Mouse (Mus musculus) MEL (cell line): Measurements from ENCODE around the gene Fam20c. TPM values are rescaled to one million over a fixed set of nuclear protein-coding genes. Genes with fewer than 3 reads are reported as not detected.

ENCODE experiments used
- DNase-seq: peaks from one replicate; pipeline ENCODE4 v3.0.0; 2011; ENCODE audit warnings: low read depth, low spot score
- H3K27ac ChIP-seq: 2 replicates; pipeline ENCODE4 v1.5.1; 2012; ENCODE audit warnings: low read depth, mild to moderate bottlenecking, control low read depth, low read length, moderate library complexity; ENCODE audit not compliant: control insufficient read depth
- H3K27me3 ChIP-seq, 2 experiments: fragments of 150-350 bp in 1 of 2; sonication (generic) in 1 of 2; 2 replicates each; pipeline ENCODE4 v1.6.1; 2012; ENCODE audit warnings: low read length in 2 of 2, mild to moderate bottlenecking in 2 of 2, improper control_type of control experiment in 1 of 2, moderate library complexity in 1 of 2; ENCODE audit not compliant: insufficient read depth in 2 of 2, control insufficient read depth in 1 of 2
- H3K36me3 ChIP-seq, 2 experiments: 2 replicates each; pipeline ENCODE4 v1.6.1; 2012 to 2014; ENCODE audit warnings: low read length in 2 of 2, improper control_type of control experiment in 1 of 2, inconsistent platforms in 1 of 2, mild to moderate bottlenecking in 1 of 2; ENCODE audit not compliant: insufficient read depth in 2 of 2, control insufficient read depth in 1 of 2
- H3K4me1 ChIP-seq, 2 experiments: fragments of 150-350 bp in 1 of 2; sonication (generic) in 1 of 2; 2 replicates each; pipeline ENCODE4 v1.6.1; 2012; ENCODE audit warnings: low read length in 2 of 2, improper control_type of control experiment in 1 of 2, mild to moderate bottlenecking in 1 of 2; ENCODE audit not compliant: insufficient read depth in 2 of 2, control insufficient read depth in 1 of 2
- H3K4me3 ChIP-seq, 2 experiments: fragments of 150-350 bp in 1 of 2; sonication (generic) in 1 of 2; 2 replicates each; pipeline ENCODE4 v1.5.1; 2012; ENCODE audit warnings: low read depth in 2 of 2, low read length in 2 of 2, mild to moderate bottlenecking in 2 of 2, moderate library complexity in 2 of 2, control low read depth in 1 of 2, improper control_type of control experiment in 1 of 2; ENCODE audit not compliant: control insufficient read depth in 1 of 2, insufficient read depth in 1 of 2
- H3K79me2 ChIP-seq: 2 replicates; pipeline ENCODE4 v1.6.1; 2012; ENCODE audit warnings: mild to moderate bottlenecking, low read length, moderate library complexity; ENCODE audit not compliant: control insufficient read depth, poor library complexity, insufficient read depth
- H3K9ac ChIP-seq: 2 replicates; pipeline ENCODE4 v1.6.1; 2012; ENCODE audit warnings: low read depth, mild to moderate bottlenecking, control low read depth, low read length, moderate library complexity; ENCODE audit not compliant: control insufficient read depth, poor library complexity, severe bottlenecking
- H3K9me3 ChIP-seq: fragments of 150-350 bp; sonication (generic); replicated peaks from 2 replicates; pipeline ENCODE4 v1.6.1; 2012; ENCODE audit warnings: mild to moderate bottlenecking, low read length, improper control_type of control experiment, moderate library complexity; ENCODE audit not compliant: insufficient read depth
- BHLHE40 ChIP-seq: IDR thresholded peaks from 2 replicates; pipeline ENCODE4 v1.6.1; 2012; ENCODE audit warnings: low read depth, mild to moderate bottlenecking, inconsistent platforms, low read length, improper control_type of control experiment, borderline replicate concordance
- CHD1 ChIP-seq: IDR thresholded peaks from 2 replicates; pipeline ENCODE4 v1.6.1; 2012; ENCODE audit warnings: low read depth, mild to moderate bottlenecking, inconsistent platforms, low read length, improper control_type of control experiment
- E2F4 ChIP-seq: IDR thresholded peaks from 2 replicates; pipeline ENCODE4 v1.6.1; 2011; ENCODE audit warnings: low read depth, low read length, improper control_type of control experiment, borderline replicate concordance
- EP300 ChIP-seq, 2 experiments: IDR thresholded peaks; 2 replicates each; pipeline ENCODE4 v1.6.1; 2011; ENCODE audit warnings: improper control_type of control experiment in 2 of 2, low read length in 2 of 2, low read depth in 1 of 2, mild to moderate bottlenecking in 1 of 2
- ETS1 ChIP-seq: IDR thresholded peaks from 2 replicates; pipeline ENCODE4 v1.6.1; 2012; ENCODE audit warnings: low read depth, mild to moderate bottlenecking, inconsistent platforms, low read length, improper control_type of control experiment, moderate library complexity
- GABPA ChIP-seq: IDR thresholded peaks from 2 replicates; pipeline ENCODE4 v1.6.1; 2012; ENCODE audit warnings: low read depth, mild to moderate bottlenecking, inconsistent platforms, low read length, improper control_type of control experiment, moderate library complexity
- GATA1 ChIP-seq: IDR thresholded peaks from 2 replicates; pipeline ENCODE4 v1.6.1; 2011; ENCODE audit warnings: low read depth, low read length, improper control_type of control experiment
- HCFC1 ChIP-seq: IDR thresholded peaks from 2 replicates; pipeline ENCODE4 v1.6.1; 2012; ENCODE audit warnings: low read depth, mild to moderate bottlenecking, inconsistent platforms, low read length, improper control_type of control experiment, moderate library complexity
- KAT2A ChIP-seq: conservative IDR thresholded peaks from 2 replicates; pipeline ENCODE4 v1.6.1; 2012; ENCODE audit warnings: low read depth, low read length, improper control_type of control experiment, inconsistent platforms
- MAFK ChIP-seq: IDR thresholded peaks from 2 replicates; pipeline ENCODE4 v1.6.1; 2011; ENCODE audit warnings: low read depth, mild to moderate bottlenecking, low read length, improper control_type of control experiment, borderline replicate concordance
- MAZ ChIP-seq: IDR thresholded peaks from 2 replicates; pipeline ENCODE4 v1.6.1; 2012; ENCODE audit warnings: low read depth, mild to moderate bottlenecking, inconsistent platforms, low read length, improper control_type of control experiment
- MEF2A ChIP-seq: IDR thresholded peaks from 2 replicates; pipeline ENCODE4 v1.6.1; 2014; ENCODE audit warnings: low read depth, mild to moderate bottlenecking, inconsistent platforms, low read length, improper control_type of control experiment; ENCODE audit not compliant: poor library complexity, insufficient replicate concordance, severe bottlenecking; ENCODE audit errors: extremely low read depth
- MXI1 ChIP-seq: IDR thresholded peaks from 2 replicates; pipeline ENCODE4 v1.6.1; 2011; ENCODE audit warnings: mild to moderate bottlenecking, low read depth, low read length, improper control_type of control experiment
- MYB ChIP-seq: IDR thresholded peaks from 2 replicates; pipeline ENCODE4 v1.6.1; 2011; ENCODE audit warnings: mild to moderate bottlenecking, low read depth, low read length, improper control_type of control experiment
- NELFE ChIP-seq: IDR thresholded peaks from 2 replicates; pipeline ENCODE4 v1.6.1; 2011; ENCODE audit warnings: low read depth, low read length, improper control_type of control experiment
- POLR2A ChIP-seq, 2 experiments: IDR thresholded peaks; 2 replicates each; pipeline ENCODE4 v1.6.1; 2011 to 2012; ENCODE audit warnings: low read length in 2 of 2, mild to moderate bottlenecking in 2 of 2, control low read depth in 1 of 2, improper control_type of control experiment in 1 of 2, low read depth in 1 of 2, moderate library complexity in 1 of 2; ENCODE audit not compliant: control insufficient read depth in 1 of 2, insufficient read depth in 1 of 2, poor library complexity in 1 of 2
- POLR2AphosphoS2 ChIP-seq: IDR thresholded peaks from 2 replicates; pipeline ENCODE4 v1.6.1; 2011; ENCODE audit warnings: low read length, improper control_type of control experiment
- POLR2AphosphoS5 ChIP-seq: IDR thresholded peaks from 2 replicates; pipeline ENCODE4 v1.6.1; 2012; ENCODE audit warnings: low read depth, borderline replicate concordance, mild to moderate bottlenecking, inconsistent platforms, low read length, moderate library complexity, mixed read lengths
- RAD21 ChIP-seq: IDR thresholded peaks from 2 replicates; pipeline ENCODE4 v1.6.1; 2011; ENCODE audit warnings: mild to moderate bottlenecking, low read depth, low read length, improper control_type of control experiment
- SIN3A ChIP-seq: IDR thresholded peaks from 2 replicates; pipeline ENCODE4 v1.6.1; 2012; ENCODE audit warnings: low read length, improper control_type of control experiment, inconsistent platforms
- SMC3 ChIP-seq: IDR thresholded peaks from 2 replicates; pipeline ENCODE4 v1.6.1; 2011; ENCODE audit warnings: low read depth, low read length, improper control_type of control experiment
- TCF12 ChIP-seq: IDR thresholded peaks from 2 replicates; pipeline ENCODE4 v1.6.1; 2014; ENCODE audit warnings: low read depth, mild to moderate bottlenecking, inconsistent platforms, low read length, improper control_type of control experiment, moderate library complexity
- UBTF ChIP-seq: IDR thresholded peaks from 2 replicates; pipeline ENCODE4 v1.6.1; 2012; ENCODE audit warnings: low read depth, mild to moderate bottlenecking, inconsistent platforms, low read length, improper control_type of control experiment, moderate library complexity, borderline replicate concordance; ENCODE audit not compliant: insufficient read depth
- USF1 ChIP-seq: IDR thresholded peaks from 2 replicates; pipeline ENCODE4 v1.6.1; 2014; ENCODE audit warnings: low read depth, mild to moderate bottlenecking, inconsistent platforms, low read length, improper control_type of control experiment, moderate library complexity
- ZKSCAN1 ChIP-seq: IDR thresholded peaks from 2 replicates; pipeline ENCODE4 v1.6.1; 2012; ENCODE audit warnings: low read depth, mild to moderate bottlenecking, inconsistent platforms, low read length, improper control_type of control experiment, moderate library complexity
- ZMIZ1 ChIP-seq: IDR thresholded peaks from 2 replicates; pipeline ENCODE4 v1.6.1; 2012; ENCODE audit warnings: low read depth, mild to moderate bottlenecking, inconsistent platforms, low read length, improper control_type of control experiment, moderate library complexity
- ZNF384 ChIP-seq: IDR thresholded peaks from 2 replicates; pipeline ENCODE4 v1.6.1; 2012; ENCODE audit warnings: low read depth, mild to moderate bottlenecking, inconsistent platforms, low read length, improper control_type of control experiment
- polyA plus RNA-seq, 2 experiments: library from polyadenylated mRNA; stranded (reverse) in 1 of 2; unstranded in 1 of 2; fragments of >175 nt in 1 of 2; fragments of >200 nt in 1 of 2; gene quantifications; 2 replicates each; pipeline versions ENCODE4 v1.2.1 to v1.2.4; 2012; ENCODE audit warnings: low replicate concordance in 2 of 2, low read depth in 1 of 2; ENCODE audit not compliant: insufficient read length in 2 of 2, insufficient read depth in 1 of 2, missing spikeins in 1 of 2
- total RNA-seq: library from RNA; depleted of rRNA; stranded (reverse); fragments of 300-350 nt; gene quantifications from 2 replicates; pipeline ENCODE4 v1.2.3, GENCODE M21; 2012

Gene Fam20c
- total and polyA plus RNA-seq, 3 experiments = not detected

- Histone ChIP-seq H3K79me2 (no peaks in the 10 kb centered on the region), H3K27ac (no peak overlapping the region), H3K27me3 (no peaks in the 10 kb centered on the region), H3K9me3 (no peaks in the 10 kb centered on the region), H3K4me1 (no peaks in the 10 kb centered on the region), H3K9ac (no peak overlapping the region), H3K4me3 (no peak overlapping the region), H3K36me3 (no peaks in the 10 kb centered on the region)
- no peak for DNase-seq
- TF ChIP-seq POLR2AphosphoS5 = no peak
- no peak for TF ChIP-seq MXI1
- no peak for TF ChIP-seq NELFE
- no peak for TF ChIP-seq SMC3
- TF ChIP-seq MAFK = no peak
- no peak for TF ChIP-seq RAD21
- no peak for TF ChIP-seq E2F4
- TF ChIP-seq MAZ = no peak
- TF ChIP-seq KAT2A = no peak
- no peak for TF ChIP-seq SIN3A
- TF ChIP-seq CHD1 = no peak
- no peak for TF ChIP-seq ZMIZ1
These were observed 10.3 kb downstream of the Fam20c start for GRCm38 (mm10) chr5:138764601-138765000.

GRCm38 (mm10) chr5:138767650-138768049, 13.3 kb downstream of the Fam20c start:
- no peaks in the 10 kb centered on the region for H3K79me2 ChIP-seq

GRCm38 (mm10) chr5:138768704-138769103, 14.4 kb downstream of the Fam20c start:
- H3K36me3 ChIP-seq = no peaks in the 10 kb centered on the region

More at GRCm38 (mm10) chr5:138767650-138768049, 13.3 kb downstream of the Fam20c start:
- Histone ChIP-seq H3K9me3 (no peaks in the 10 kb centered on the region), H3K36me3 (no peaks in the 10 kb centered on the region), H3K4me3 (no peak overlapping the region), H3K4me1 (no peaks in the 10 kb centered on the region), H3K9ac (no peak overlapping the region), H3K27ac (no peak overlapping the region), H3K27me3 (no peaks in the 10 kb centered on the region)
- no peak for DNase-seq
- TF ChIP-seq MYB (no peak), UBTF (no peak), MAZ (no peak), CHD1 (no peak), MAFK (no peak), KAT2A (no peak), EP300 (IDR thresholded peaks at IDR 0.05; ENCODE audit: low read depth in 1 of 2, low read length in 2 of 2) (no peak), POLR2AphosphoS2 (no peak), POLR2A (IDR thresholded peaks at IDR 0.05; ENCODE audit: control insufficient read depth in 1 of 2, insufficient read depth in 1 of 2, low read depth in 1 of 2, low read length in 2 of 2, poor library complexity in 1 of 2) (no peak), ZMIZ1 (no peak)

More at GRCm38 (mm10) chr5:138768704-138769103, 14.4 kb downstream of the Fam20c start:
- H3K4me1 ChIP-seq = no peaks in the 10 kb centered on the region
- H3K27ac ChIP-seq = no peak overlapping the region
- H3K27me3 ChIP-seq = no peaks in the 10 kb centered on the region
- no peak for TF ChIP-seq MAZ
- no peak for TF ChIP-seq USF1
- TF ChIP-seq GATA1 = no peak
- TF ChIP-seq ZMIZ1 = no peak
- no peak for TF ChIP-seq ZKSCAN1
- no peak for TF ChIP-seq MEF2A
- TF ChIP-seq NELFE = no peak
- TF ChIP-seq GABPA = no peak
- no peak for TF ChIP-seq BHLHE40
- TF ChIP-seq ZNF384 = no peak
- TF ChIP-seq EP300 (IDR thresholded peaks at IDR 0.05; ENCODE audit: low read depth in 1 of 2, low read length in 2 of 2) = no peak
- TF ChIP-seq HCFC1 = no peak
- TF ChIP-seq TCF12 = no peak
- TF ChIP-seq SMC3 = no peak
- no peak for TF ChIP-seq ETS1
- no peak overlapping the region for H3K4me3 ChIP-seq
- H3K9me3 ChIP-seq = no peaks in the 10 kb centered on the region
- no peak overlapping the region for H3K9ac ChIP-seq
- DNase-seq = no peak
- no peaks in the 10 kb centered on the region for H3K79me2 ChIP-seq
